Comparison of ENCODE assay signal across 9 mouse cellular contexts in genomic region chr11:58980381-58980990, GRCm38 (mm10). TPM values are rescaled to one million over a fixed set of nuclear protein-coding genes. Genes with fewer than 3 reads are reported as not detected.
DNase-seq lines count a peak whose midpoint lies in the region; ATAC-seq and TF ChIP-seq lines count a peak whose summit lies in the region.
"Had no signal": no experiment of that assay in that cellular context is flagged by ENCODE, and none has a peak within 500 bp of the region (broad histone marks: within the 10 kb centered on the region; RNA-seq: fewer than 3 reads in every experiment).

No protein-coding gene starts in this region.

- in situ Hi-C loops in ES-E14 (cut with MboI; ENCODE audit: low sequenced_read_pairs in 2 of 2, unreplicated experiment in 2 of 2): no loop called here

- peak overlapping the region; percentile 76 for H3K27ac ChIP-seq in heart, embryonic 15.5 days
- H3K27ac ChIP-seq in ES-E14 (ENCODE audit: insufficient read depth, low read depth, low read length, poor library complexity, severe bottlenecking): no peak overlapping the region
- no peak overlapping the region for H3K27ac ChIP-seq in embryonic facial prominence, embryonic 15.5 days (replicated peaks)
- H3K27ac ChIP-seq in liver, embryonic 11.5 days (ENCODE audit: low read depth, low read length): no peak overlapping the region

- no peaks in the 10 kb centered on the region for H3K27me3 ChIP-seq in heart, embryonic 15.5 days
- H3K27me3 ChIP-seq in embryonic facial prominence, embryonic 15.5 days: no peaks in the 10 kb centered on the region
- no peaks in the 10 kb centered on the region for H3K27me3 ChIP-seq in liver, embryonic 11.5 days (replicated peaks; ENCODE audit: control insufficient read depth, insufficient read depth, low read length)

- H3K9me3 ChIP-seq in heart, embryonic 15.5 days (replicated peaks): no peaks in the 10 kb centered on the region
- H3K9me3 ChIP-seq in ES-E14 (ENCODE audit: control insufficient read depth, insufficient read depth, low read depth, low read length): no peaks in the 10 kb centered on the region
- no peaks in the 10 kb centered on the region for H3K9me3 ChIP-seq in embryonic facial prominence, embryonic 15.5 days (replicated peaks)
- H3K9me3 ChIP-seq in liver, embryonic 11.5 days (ENCODE audit: control insufficient read depth, low read length): no peaks in the 10 kb centered on the region

- peaks cover 68% of the 10 kb centered on the region for H3K4me1 ChIP-seq in heart, embryonic 15.5 days (replicated peaks)
- H3K4me1 ChIP-seq in ES-E14 (ENCODE audit: control insufficient read depth in 2 of 2, insufficient read depth in 2 of 2, low read length in 2 of 2, poor library complexity in 1 of 2): peaks cover 3 to 13% of the 10 kb centered on the region in 2 experiments; a peak in 3 of 4 replicates
- peaks cover 36% of the 10 kb centered on the region for H3K4me1 ChIP-seq in embryonic facial prominence, embryonic 15.5 days
- peaks cover 25% of the 10 kb centered on the region for H3K4me1 ChIP-seq in liver, embryonic 11.5 days (replicated peaks; ENCODE audit: control insufficient read depth, insufficient read depth, low read length)

- 40% methylated on average over 5 of the region's 5 CpGs for WGBS in heart, embryonic 15.5 days
- 46% methylated on average over 5 of the region's 5 CpGs for WGBS in embryonic facial prominence, embryonic 15.5 days
- WGBS in liver, embryonic 11.5 days: 78% methylated on average over 5 of the region's 5 CpGs

- peak overlapping the region; percentile 75 for H3K4me3 ChIP-seq in heart, embryonic 15.5 days
- H3K4me3 ChIP-seq in ES-E14 (ENCODE audit: insufficient read depth in 1 of 2, low read depth in 1 of 2, low read length in 2 of 2, poor library complexity in 1 of 2, severe bottlenecking in 1 of 2): peak overlapping the region; percentile 81 to 95; a peak in 2 of 4 replicates
- no peak overlapping the region for H3K4me3 ChIP-seq in embryonic facial prominence, embryonic 15.5 days (replicated peaks)
- peak overlapping the region; percentile 14 for H3K4me3 ChIP-seq in liver, embryonic 11.5 days (ENCODE audit: low read depth, low read length)

- ATAC-seq in heart, embryonic 15.5 days (replicated peaks; ENCODE audit: insufficient number of reproducible peaks, insufficient read depth, low FRiP score, low read depth): no peak
- no peak for ATAC-seq in embryonic facial prominence, embryonic 15.5 days (ENCODE audit: insufficient number of reproducible peaks, low FRiP score, low TSS enrichment, low read depth)
- no peak for ATAC-seq in liver, embryonic 11.5 days (replicated peaks; ENCODE audit: low FRiP score)
- no peak for ATAC-seq in cerebellum, adult (ENCODE audit: insufficient number of reproducible peaks, low FRiP score, low TSS enrichment)

- H3K9ac ChIP-seq in heart, embryonic 15.5 days: peak overlapping the region; percentile 83
- peak overlapping the region; percentile 75; the same call in 1 of the 2 replicates for H3K9ac ChIP-seq in ES-E14 (ENCODE audit: insufficient read depth, low read depth, low read length, poor library complexity, severe bottlenecking)
- no peak overlapping the region for H3K9ac ChIP-seq in embryonic facial prominence, embryonic 15.5 days
- H3K9ac ChIP-seq in liver, embryonic 11.5 days (ENCODE audit: low read depth, low read length): no peak overlapping the region; the same call in 1 of the 2 replicates

- intact Hi-C loops in heart, postnatal 36 days (cut with DNase I): no loop called here

- H3K36me3 ChIP-seq in heart, embryonic 15.5 days: peaks cover 22% of the 10 kb centered on the region
- H3K36me3 ChIP-seq in ES-E14 (ENCODE audit: control insufficient read depth, insufficient read depth, low read length, poor library complexity, severe bottlenecking): peaks cover 28% of the 10 kb centered on the region
- H3K36me3 ChIP-seq in embryonic facial prominence, embryonic 15.5 days: peaks cover 33% of the 10 kb centered on the region
- H3K36me3 ChIP-seq in liver, embryonic 11.5 days (ENCODE audit: control insufficient read depth, insufficient read depth, low read length): peaks cover 14% of the 10 kb centered on the region

- H3K4me2 ChIP-seq in heart, embryonic 15.5 days: peak overlapping the region; percentile 96
- H3K4me2 ChIP-seq in embryonic facial prominence, embryonic 15.5 days (replicated peaks): peak overlapping the region; percentile 93
- peak overlapping the region; percentile 82 for H3K4me2 ChIP-seq in liver, embryonic 11.5 days

- no peak for DNase-seq in heart, postnatal 36 days
- DNase-seq in ES-E14 (ENCODE audit: low read depth, low spot score): no peak
- no peak for DNase-seq in liver, embryonic 11.5 days (ENCODE audit: low spot score)
- DNase-seq in ovary, postnatal 14 days (ENCODE audit: low spot score): no peak
- DNase-seq in right cerebral cortex, postnatal 14 days: no peak
- DNase-seq: layer of hippocampus, adult 9-11 months had no signal

TF ChIP-seq in ES-E14, 5 proteins besides CTCF, POLR2A, EP300 and RAD21:
- no peak for TF ChIP-seq HCFC1 (IDR thresholded peaks at IDR 0.05; ENCODE audit: borderline replicate concordance, insufficient read depth, low read length)
- no peak for TF ChIP-seq CHD2 (IDR thresholded peaks at IDR 0.05; ENCODE audit: low read depth, low read length)
- no peak for TF ChIP-seq ZNF384 (IDR thresholded peaks at IDR 0.05; ENCODE audit: low read depth, low read length)
- no peak for TF ChIP-seq MAFK (IDR thresholded peaks at IDR 0.05; ENCODE audit: insufficient read depth, low read depth, low read length)
- TF ChIP-seq ZC3H11A (IDR thresholded peaks at IDR 0.05; ENCODE audit: borderline replicate concordance, low read depth, low read length): no peak

RNA-seq across cellular contexts. Expression of gene Trim11, which starts 2.6 kb away (rescaled TPM):
- polyA plus RNA-seq in heart, embryonic 15.5 days (2015; fragmentation: Nextera tagmentation; extraction: Ambion mirVana): 26.9 and 34.6 TPM in 2 replicates
- total RNA-seq in heart, postnatal 36 days (2021): 10 to 100 TPM; 14.5 TPM
- total RNA-seq in ES-E14 (2012; rRNA removed): 29.6 and 47.4 TPM in 2 replicates
- 23.3 and 24.1 TPM in 2 replicates for polyA plus RNA-seq in embryonic facial prominence, embryonic 15.5 days (2015; fragmentation: Nextera tagmentation; extraction: Ambion mirVana)
- polyA plus RNA-seq in liver, embryonic 11.5 days (2014; fragmentation: Nextera tagmentation; extraction: Ambion mirVana): 17.3 and 17.8 TPM in 2 replicates

RNA-seq across cellular contexts. Expression of gene Hist3h2a, which starts 26.0 kb away (rescaled TPM):
- polyA plus RNA-seq in heart, embryonic 15.5 days (2015; fragmentation: Nextera tagmentation; extraction: Ambion mirVana): 30.4 and 34.7 TPM in 2 replicates
- 10 to 100 TPM; 15.3 to 17.6 TPM for total RNA-seq in heart, postnatal 36 days (2021)
- total RNA-seq in ES-E14 (2012; rRNA removed): 161 and 194 TPM in 2 replicates
- polyA plus RNA-seq in embryonic facial prominence, embryonic 15.5 days (2015; fragmentation: Nextera tagmentation; extraction: Ambion mirVana): 37.0 and 38.3 TPM in 2 replicates
- 12.0 and 14.5 TPM in 2 replicates for polyA plus RNA-seq in liver, embryonic 11.5 days (2014; fragmentation: Nextera tagmentation; extraction: Ambion mirVana)

RNA-seq across cellular contexts. Expression of gene Trim17, which starts 26.0 kb away (rescaled TPM):
- polyA plus RNA-seq in heart, embryonic 15.5 days (2015; fragmentation: Nextera tagmentation; extraction: Ambion mirVana): 0.27 and 0.57 TPM in 2 replicates
- under 1 TPM; 0.11 to 0.16 TPM for total RNA-seq in heart, postnatal 36 days (2021)
- 0.40 and 0.74 TPM in 2 replicates for total RNA-seq in ES-E14 (2012; rRNA removed)
- 0.42 and 0.59 TPM in 2 replicates for polyA plus RNA-seq in embryonic facial prominence, embryonic 15.5 days (2015; fragmentation: Nextera tagmentation; extraction: Ambion mirVana)
- polyA plus RNA-seq in liver, embryonic 11.5 days (2014; fragmentation: Nextera tagmentation; extraction: Ambion mirVana): 0.23 and 0.38 TPM in 2 replicates

RNA-seq across cellular contexts. Expression of gene Hist3h2ba, which starts 31.8 kb away (rescaled TPM):
- polyA plus RNA-seq in heart, embryonic 15.5 days (2015; fragmentation: Nextera tagmentation; extraction: Ambion mirVana): 18.0 and 18.3 TPM in 2 replicates
- 1 to 10 TPM; 2.2 to 2.5 TPM for total RNA-seq in heart, postnatal 36 days (2021)
- total RNA-seq in ES-E14 (2012; rRNA removed): 109 and 141 TPM in 2 replicates
- polyA plus RNA-seq in embryonic facial prominence, embryonic 15.5 days (2015; fragmentation: Nextera tagmentation; extraction: Ambion mirVana): 43.6 and 55.8 TPM in 2 replicates
- polyA plus RNA-seq in liver, embryonic 11.5 days (2014; fragmentation: Nextera tagmentation; extraction: Ambion mirVana): 6.3 and 6.9 TPM in 2 replicates

RNA-seq across cellular contexts. Expression of gene Rnf187, which starts 41.8 kb away (rescaled TPM):
- polyA plus RNA-seq in heart, embryonic 15.5 days (2015; fragmentation: Nextera tagmentation; extraction: Ambion mirVana): 170 and 210 TPM in 2 replicates
- total RNA-seq in heart, postnatal 36 days (2021): 100 to 1,000 TPM; 160 to 167 TPM
- total RNA-seq in ES-E14 (2012; rRNA removed): 104 and 115 TPM in 2 replicates
- polyA plus RNA-seq in embryonic facial prominence, embryonic 15.5 days (2015; fragmentation: Nextera tagmentation; extraction: Ambion mirVana): 243 and 249 TPM in 2 replicates
- 229 and 240 TPM in 2 replicates for polyA plus RNA-seq in liver, embryonic 11.5 days (2014; fragmentation: Nextera tagmentation; extraction: Ambion mirVana)

Comparison
In these comparisons a context has a peak if more than half of its experiments do, and no peak if none do; other contexts are left out.
1. H3K9ac ChIP-seq: peak in heart, embryonic 15.5 days (single experiment) and ES-E14 (single experiment); none in embryonic facial prominence, embryonic 15.5 days (single experiment) and liver, embryonic 11.5 days (single experiment).
2. Peak in every context shown above with its lines, with median percentiles within 50 percentile points of each other: H3K4me2 ChIP-seq.